Mouse (Mus musculus) adrenal gland (tissue): Measurements from ENCODE around the gene Cep97.
"Not testable (repeated sequence)": the region's sequence is repeated elsewhere in the genome, so short reads cannot be mapped to it uniquely, and the experiment has no call there.

Source experiments
- intact Hi-C: fragments of 180-260 bp; cut with DNase I; formaldehyde crosslinking; loops from one replicate; pipeline ENCODE4 v1.15.1; 2025

The Cep97 gene

DNA sequence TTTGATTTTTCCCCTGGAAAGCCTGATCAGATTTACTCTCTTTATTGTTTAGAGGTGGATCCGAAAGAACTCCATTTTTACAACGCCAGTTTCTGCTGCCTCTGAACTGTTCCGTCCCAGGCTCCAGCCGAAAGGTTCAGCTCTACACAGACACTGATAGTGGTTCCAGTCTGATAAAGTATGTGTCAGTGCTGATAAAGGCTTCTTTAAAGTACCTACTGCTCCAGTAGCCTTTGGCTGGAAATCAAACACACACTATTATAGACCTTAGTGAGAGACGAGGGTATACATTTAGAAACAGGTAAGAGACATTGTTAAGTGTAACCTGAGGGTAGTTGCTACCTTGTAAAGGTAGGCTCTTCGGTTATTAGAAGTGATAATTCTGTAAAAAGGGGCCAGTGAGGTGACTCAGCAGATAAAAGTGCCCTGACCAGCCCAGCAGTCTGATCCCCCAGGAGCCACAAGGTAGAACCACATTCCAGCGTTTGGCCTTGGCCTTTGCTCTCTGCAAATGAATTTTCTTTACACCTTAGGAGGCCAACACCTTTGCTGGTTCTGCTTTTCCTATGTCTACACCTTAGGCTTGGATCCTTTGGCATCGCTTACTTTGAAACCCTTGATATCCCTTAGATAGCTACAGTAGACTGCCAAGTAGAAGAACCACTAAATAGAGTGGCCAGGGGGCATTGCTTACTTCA is 41.1 kb downstream of the Cep97 start:
- intact Hi-C loops, result no loop called here

DNA sequence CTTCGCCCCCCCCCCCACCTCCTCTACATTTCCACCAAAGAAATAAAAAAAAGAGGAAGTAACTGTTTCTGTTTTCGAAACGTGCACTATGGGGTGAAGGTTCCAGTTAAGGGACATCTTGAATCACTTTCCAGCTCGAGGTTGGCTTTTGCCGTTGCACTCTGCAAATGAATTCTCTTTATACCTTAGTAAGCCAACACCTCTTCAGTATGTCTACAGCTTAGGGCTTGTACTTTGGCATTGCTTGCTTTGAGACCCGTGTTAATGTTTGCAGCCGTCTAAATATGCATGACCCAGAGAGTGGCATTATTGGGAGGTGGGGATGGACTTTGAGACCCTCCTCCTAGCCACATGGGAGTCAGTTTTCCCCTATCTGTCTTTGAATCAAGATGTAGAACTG is 42.2 kb downstream of the Cep97 start:
- intact Hi-C loops, result no loop called here

DNA sequence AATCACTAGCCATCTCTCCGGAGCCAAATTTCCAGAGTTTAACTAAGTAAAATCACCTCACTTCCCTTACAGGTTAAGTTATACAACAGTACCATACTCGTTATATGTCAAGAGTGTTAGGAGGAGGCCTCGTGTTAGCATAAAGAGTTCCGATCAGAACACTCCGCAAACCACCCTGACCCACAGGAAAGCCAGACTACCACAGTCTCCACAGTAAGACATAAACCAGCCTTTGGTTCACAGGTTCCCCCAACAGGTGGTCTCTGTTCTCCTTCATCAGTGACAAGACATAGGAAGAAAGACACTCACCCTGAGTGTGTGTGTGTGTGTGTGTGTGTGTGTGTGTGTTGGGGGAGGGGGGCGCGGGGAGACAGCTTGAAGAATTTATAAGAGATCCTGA is 43.3 kb downstream of the Cep97 start:
- intact Hi-C loops, result no loop called here

DNA sequence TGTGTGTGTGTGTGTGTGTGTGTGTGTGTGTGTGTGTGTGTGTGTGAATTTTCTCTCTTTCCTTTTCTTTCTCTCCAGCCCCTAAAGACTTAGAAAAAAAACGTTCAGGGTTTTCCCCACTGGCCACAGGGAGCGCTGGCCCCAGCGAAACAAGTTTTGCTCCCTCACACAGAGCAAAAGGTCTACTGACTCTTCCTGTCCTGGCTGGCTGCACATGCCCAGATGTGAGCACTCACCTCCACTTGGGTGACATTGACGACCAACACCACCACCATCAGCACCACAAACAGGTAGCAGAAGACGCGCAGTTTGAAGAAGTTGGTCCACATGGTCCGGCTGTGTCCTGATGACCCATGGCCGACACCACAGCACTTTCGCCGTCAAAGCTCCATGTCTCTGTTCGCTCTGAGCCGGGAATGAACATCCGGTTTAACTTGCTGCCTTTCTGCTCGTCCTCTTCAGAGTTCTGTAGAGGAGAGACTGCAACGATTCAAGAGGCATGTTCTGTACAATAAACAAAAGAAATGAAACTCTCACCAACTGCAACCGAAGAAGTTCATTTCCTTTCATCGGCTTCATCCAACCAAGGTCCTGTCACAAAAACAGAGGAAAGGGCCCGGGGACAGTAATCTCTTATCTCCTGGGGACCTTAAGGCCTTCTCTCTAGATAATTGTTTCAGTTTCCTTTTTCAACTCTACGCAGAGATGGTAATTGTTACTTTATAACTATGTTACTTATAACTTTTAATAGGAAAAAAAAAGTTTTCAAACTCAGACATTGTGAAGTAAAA is 44.1 kb downstream of the Cep97 start:
- intact Hi-C loops, result no loop called here

DNA sequence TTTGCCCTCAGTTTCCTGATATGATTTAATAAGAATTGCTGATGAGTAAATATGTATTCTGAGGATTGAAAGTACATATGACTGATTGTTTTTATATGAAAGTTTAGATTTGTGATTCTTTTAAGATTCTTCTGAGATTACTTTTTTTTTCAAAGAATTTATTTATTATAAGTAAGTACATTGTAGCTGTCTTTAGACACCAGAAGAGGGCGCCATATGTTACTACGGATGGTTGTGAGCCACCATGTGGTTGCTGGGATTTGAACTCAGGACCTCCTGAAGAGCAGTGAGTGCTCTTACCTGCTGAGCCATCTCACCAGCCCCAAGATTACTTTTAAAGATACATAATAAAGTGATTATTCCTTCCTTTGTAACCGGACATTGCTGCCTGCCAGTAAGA is 45.2 kb downstream of the Cep97 start:
- intact Hi-C loops, result no loop called here

DNA sequence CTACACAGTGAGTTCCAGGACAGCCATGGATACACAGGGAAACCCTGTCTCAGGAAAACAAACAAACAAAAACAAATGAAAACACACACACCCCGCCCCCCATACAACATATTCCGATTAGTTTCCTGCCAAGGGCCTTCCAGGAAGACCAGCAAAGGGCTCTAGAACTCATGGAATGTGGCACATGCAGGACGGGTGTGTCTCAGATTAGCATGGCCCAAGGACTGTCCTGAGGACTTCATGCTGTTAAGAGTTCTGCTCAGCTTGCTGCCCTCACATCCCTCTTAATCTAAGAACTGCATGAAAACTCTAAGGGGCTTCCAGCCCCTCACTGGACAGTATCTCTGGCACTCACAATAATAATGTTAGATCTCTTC is 46.1 kb downstream of the Cep97 start:
- intact Hi-C loops, result no loop called here

DNA sequence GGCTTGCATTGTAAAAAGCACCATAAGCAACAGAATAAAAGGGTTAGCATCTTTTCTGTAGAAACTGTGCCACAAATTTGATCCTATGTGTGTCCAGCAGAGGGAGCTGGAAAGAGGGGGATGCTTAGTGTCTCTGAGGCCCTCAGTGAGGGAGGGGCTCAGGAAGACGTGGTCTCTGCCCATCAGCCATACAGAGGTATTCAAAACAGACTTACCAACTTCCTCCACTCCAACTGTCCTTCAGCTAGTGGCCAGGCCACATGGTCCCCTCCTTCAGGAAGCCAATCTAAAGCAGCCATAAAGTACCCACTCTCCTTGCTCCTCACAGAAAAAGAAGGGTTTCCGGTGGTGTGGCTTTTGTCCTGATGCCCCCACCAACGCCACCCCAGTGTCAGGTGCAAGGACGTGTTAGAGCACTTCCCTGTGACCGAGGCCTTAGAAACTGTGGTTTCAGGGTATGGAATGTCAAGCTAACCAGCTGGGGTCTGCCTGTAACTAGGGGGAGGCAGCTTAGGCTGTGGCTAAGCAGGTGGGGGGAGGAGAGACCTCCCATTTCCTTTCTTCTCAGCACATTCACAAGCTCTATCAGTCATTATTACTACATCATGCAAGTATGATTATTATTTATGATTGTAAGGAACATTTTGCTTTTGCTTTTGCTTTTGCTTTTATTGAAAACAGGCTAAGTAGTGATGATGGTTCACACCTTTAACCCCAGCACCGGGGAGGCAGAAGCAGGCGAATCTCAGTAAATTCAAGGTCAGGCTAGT is 46.7 kb downstream of the Cep97 start:
- intact Hi-C loops, result no loop called here

DNA sequence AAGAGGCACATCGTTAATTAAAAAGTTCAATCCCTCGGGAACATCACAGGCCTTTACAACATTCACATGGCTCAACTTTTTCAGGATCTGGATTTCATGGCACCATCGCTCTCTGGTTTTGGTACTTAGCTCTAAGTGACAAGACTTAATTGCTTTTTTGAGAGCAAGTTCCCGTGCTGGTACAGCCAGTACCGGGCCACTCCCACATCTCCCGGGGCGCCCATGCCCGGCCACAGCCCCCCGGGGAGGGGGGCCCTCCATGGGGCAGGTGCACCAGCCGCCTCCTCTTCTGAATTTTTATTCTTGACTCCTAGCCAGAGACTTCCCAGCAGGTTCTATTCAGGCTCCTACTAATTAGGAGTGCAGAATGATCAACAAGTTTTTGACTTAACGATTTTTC is 50.4 kb downstream of the Cep97 start:
- intact Hi-C loops, result no loop called here

DNA sequence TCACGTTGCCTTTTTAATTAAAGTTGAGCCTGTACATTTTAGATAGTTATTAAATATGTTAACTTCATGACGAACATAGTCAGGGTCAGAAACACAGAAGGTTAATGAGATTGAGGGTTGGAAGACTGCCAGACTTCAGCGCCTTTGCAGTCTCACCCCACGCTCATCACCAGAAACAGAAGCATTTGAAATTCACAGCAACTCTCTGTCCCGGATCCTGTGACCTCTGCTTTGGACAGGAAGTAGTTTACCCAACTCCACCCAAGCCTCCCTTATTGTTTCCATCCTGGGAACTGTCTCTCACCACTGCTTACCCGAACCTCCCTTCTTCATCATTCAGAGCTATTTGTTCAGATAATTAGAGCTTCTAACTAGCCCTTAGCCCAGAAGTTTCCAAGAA is 58.6 kb downstream of the Cep97 start:
- intact Hi-C loops, result no loop called here

DNA sequence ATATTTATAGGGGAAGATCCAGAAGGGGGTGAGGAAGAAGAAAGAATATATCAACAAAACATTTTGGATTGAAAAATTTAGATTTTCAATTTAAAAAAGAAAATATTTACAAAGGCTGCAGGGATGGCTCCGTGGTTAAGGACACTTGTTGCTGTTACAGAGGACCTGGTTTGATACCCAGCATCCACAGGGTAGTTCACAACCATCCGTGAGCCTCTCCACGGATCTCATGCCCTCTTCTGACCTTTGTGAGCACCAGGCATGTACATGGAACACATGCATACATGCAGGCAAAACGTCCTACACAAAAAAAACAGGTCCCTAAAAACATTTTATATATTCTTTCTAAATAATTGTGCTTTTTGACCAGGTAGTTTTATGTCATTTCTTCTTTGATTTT is 70.8 kb downstream of the Cep97 start:
- intact Hi-C loops, result no loop called here

DNA sequence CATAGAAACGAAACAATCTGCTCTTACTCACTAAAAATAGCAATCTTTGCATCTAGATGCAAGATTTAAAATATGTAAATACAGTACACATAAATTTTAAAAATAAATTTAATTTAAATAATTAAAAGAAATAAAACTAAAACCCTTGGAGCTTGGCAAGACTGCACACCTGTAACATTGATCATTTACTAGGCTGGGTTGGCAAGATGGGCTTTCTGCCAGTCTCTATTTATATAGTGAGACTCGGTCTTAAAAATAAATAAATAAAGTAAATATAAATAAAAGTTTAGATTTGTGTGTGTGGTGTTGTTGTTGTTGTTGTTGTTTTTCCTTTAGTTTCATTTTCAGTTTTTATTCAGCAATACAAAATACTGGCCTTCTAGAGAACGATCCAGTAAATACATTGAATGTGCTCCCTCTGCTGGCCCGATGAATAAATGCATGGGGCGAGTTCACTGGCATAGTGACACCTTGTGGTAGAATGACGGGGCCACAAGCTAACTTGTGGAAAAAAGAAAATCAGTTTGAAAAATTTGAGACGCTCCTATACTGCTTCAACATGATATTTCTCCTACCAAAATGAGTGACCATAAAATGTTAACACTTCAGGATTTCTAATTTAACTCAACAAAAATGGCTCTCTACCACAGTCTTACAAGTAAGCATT is 71.4 kb downstream of the Cep97 start:
- intact Hi-C loops, result no loop called here

DNA sequence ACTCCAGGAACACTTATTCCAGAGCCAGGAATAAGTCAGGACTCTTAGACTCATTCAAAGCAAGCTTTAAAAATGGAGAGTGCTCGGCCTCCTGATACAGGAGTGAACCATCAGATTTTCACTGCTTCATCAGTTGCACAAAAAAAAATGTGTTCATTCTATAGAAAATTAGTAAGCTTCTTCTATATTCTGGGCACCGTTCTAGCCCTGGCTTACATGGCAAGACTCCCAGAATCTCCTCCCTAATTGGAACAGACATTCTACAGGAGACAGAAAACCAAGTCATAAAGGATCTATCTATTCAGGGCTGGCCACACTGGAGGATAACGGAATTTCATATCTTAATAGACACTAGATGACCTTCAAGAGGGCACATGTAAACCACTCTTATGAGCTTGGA is 73.6 kb downstream of the Cep97 start:
- intact Hi-C loops, result no loop called here

DNA sequence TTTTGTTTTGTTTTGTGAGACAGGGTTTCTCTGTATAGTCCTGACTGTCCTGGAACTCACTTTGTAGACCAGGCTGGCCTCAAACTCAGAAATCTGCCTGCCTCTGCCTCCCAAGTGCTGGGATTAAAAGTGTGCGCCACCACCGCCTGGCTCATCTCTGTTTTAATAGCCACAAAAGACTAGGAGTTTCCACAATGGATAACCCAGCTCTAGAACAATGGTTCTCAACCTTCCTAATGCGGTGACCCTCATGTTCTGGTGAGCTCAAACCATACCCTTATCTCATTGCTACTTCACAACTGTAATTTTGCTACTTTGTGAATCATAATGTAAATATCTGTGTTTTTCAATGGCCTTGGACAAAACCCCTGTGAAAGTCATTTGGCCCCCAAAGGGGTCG is 75.2 kb downstream of the Cep97 start:
- intact Hi-C loops, result not testable (repeated sequence)

DNA sequence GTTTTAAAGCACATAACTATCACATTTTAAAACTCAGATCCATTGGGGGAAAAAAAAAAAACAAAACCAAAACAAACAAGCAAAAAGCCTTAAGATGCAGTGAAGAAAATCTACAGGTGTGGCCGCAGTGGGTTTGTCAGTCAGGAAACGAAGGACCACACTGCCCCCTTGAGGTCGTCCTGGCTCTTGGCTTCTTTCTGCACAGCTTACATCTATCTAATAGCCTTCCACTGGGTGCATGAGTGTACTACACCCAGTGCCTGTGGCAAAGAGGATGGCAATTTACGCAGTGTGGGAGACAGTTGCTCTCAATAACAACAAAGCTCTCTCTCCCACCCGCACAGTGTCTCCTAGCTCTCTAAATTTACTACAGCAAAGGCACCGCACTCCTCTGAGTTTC is 76.2 kb downstream of the Cep97 start:
- intact Hi-C loops, result loop anchor here (1.0 kb wide), 1 partner anchor 378 kb away; no protein-coding TSS in a partner anchor

DNA sequence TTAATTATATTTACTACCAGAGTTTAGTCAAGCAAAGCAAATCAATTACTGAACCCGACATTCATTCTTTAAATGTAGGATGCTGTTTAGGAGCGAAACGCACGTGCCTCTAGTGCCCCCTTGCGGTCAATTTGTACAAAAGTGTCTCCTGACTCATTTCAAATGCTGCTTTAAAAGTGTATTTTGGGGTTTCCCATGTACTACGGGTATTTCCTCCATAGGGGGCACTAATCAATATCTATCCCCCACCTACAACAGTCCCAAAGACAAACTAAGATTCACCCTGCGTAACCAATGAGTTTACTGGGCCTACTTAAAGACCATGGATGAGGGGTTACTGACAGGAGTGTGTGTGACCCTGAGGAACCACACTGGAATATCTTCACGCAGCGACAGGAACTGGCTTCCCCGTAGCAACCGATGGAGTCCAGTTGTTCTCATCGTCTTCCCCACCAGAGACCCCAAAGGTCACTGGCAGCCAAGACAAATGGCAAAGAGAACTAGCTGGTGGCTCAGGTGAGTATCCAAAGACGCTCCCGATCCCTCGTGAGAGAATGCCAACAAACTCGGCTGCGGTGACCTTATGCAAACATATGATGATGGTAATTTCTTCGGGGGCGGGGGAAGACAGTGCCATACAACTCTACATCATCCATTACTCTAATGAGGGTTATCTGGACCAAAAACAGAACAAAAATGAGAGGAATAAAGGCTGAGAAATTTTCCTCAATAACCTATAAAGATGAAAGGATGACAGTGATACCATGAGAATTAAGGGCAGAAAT is 81.5 kb downstream of the Cep97 start:
- intact Hi-C loops, result loop anchor here (5.0 kb wide), 1 partner anchor 331 kb away; no protein-coding TSS in a partner anchor

DNA sequence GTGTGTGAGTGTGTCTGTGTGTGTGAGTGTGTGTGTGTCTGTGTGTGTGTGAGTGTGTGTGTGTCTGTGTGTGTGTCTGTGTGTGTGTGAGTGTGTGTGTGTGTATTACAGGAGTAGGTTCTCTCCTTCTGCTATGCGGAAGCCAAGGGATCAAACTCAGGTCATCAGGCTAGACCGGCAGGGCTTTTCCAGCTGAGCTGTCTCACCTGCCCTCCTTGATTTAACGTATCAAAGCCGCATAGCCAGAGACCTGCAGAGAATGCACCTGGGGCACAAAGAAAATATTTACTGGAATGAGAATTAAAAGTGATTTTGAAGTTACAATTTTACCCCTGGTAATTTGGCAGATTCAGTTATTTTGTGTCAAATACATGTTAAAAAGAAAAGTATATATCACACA is 82.1 kb downstream of the Cep97 start:
- intact Hi-C loops, result loop anchor here (5.0 kb wide), 1 partner anchor 330 kb away; no protein-coding TSS in a partner anchor

DNA sequence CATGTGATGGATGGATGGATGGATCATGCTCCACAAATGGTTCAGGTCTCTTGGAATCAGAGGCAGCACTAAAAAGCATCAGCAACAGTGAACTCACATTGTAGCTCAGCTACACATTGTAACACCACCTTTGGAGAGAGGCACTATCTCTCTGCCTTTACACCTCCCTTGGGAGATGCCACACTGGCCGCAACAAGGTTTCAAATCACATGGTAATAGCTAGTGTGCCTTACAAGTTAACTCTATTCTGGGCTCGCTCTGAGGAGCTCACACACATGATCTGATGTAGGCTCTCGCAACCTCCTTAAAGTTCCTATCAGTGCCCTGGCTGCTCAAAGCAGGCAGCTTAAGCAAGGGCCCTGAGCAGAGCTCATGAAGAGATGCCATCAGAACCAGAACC is 84.2 kb downstream of the Cep97 start:
- intact Hi-C loops, result loop anchor here (5.0 kb wide), 1 partner anchor 328 kb away; no protein-coding TSS in a partner anchor
